Mouse (Mus musculus): ENCODE data around the gene Clip2.

DNA sequence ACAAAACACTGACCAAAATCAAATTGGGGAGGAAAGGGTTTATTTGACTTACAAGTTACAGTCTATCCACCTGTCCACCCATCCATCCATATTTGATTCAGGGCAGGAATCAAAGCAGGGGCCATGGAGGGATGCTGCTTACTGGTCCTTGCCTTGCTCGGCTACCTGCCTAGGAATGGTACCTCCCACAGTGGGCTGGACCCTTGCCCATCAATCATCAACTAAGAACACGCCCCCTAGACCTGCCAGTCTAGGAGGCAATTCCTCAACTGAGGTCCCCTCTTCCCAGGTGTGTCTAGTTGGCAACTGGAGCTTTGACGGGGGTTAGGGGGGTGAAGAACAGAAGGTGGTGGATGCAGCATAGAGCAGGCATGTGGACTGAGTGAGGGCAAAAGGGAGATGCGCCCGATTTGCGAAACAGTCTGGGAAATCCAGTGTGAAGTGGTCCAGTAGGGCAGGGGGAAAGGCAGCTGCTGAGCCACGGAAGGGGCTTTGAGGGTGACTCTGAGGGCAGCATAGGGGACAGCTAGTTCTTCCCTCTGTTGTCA is 67.0 kb downstream of the Clip2 start:
- TF ChIP-seq CTCF (IDR thresholded peaks at IDR 0.05; ENCODE audit: extremely low read depth, insufficient read depth, insufficient read length, insufficient replicate concordance): no peak
- no peak for TF ChIP-seq POLR2A (IDR thresholded peaks at IDR 0.05; ENCODE audit: low read depth, low read length)
